Mouse (Mus musculus): Measurements from ENCODE around the gene Dkc1. TPM values are rescaled to one million over a fixed set of nuclear protein-coding genes. Genes with fewer than 3 reads are reported as not detected.

The Dkc1 gene
- total RNA-seq (2023; ENCODE audit: inconsistent age) = 61.1 to 65.9 TPM (median 61.5 TPM) in 4 replicates

GRCm38 (mm10) chrX:75095369-75096162, at the start of gene Dkc1:
Gene Dkc1 (plus strand): TSS chrX:75095854.

GRCm38 (mm10) chrX:75084774-75085508, 10.7 kb upstream of the Dkc1 start, which contains the start of gene Gab3:
Gene Gab3 (minus strand): TSS chrX:75085458.

GRCm38 (mm10) chrX:75130467-75131160, 35.0 kb downstream of the Dkc1 start, which contains the start of gene Mpp1:
Gene Mpp1 (minus strand): TSS chrX:75131016.

Other genes starting within 250 kb of the Dkc1 start
- 7.1 to 10.9 TPM (median 9.1 TPM) in 4 replicates for gene Gab3, start 10.4 kb upstream of the Dkc1 start, total RNA-seq (2023; ENCODE audit: inconsistent age)
- gene Mpp1, start 35.2 kb downstream of the Dkc1 start, total RNA-seq (2023; ENCODE audit: inconsistent age) = 47.6 to 53.6 TPM (median 50.6 TPM) in 4 replicates
- gene Smim9, start 67.9 kb downstream of the Dkc1 start, total RNA-seq (2023; ENCODE audit: inconsistent age) = not detected in 4 replicates